Mouse (Mus musculus) liver, postnatal 0 days (tissue): ENCODE results near the gene Tnik.

Experiments
- CTCF ChIP-seq: sonication (generic); IDR thresholded peaks from 2 replicates; pipeline ENCODE4 v1.5.1; 2016; ENCODE audit warnings: antibody characterized with exemption, low read depth
- EP300 ChIP-seq: IDR thresholded peaks from 2 replicates; pipeline ENCODE4 v1.6.1; 2016; ENCODE audit warnings: antibody characterized with exemption, low read depth, mild to moderate bottlenecking

DNA sequence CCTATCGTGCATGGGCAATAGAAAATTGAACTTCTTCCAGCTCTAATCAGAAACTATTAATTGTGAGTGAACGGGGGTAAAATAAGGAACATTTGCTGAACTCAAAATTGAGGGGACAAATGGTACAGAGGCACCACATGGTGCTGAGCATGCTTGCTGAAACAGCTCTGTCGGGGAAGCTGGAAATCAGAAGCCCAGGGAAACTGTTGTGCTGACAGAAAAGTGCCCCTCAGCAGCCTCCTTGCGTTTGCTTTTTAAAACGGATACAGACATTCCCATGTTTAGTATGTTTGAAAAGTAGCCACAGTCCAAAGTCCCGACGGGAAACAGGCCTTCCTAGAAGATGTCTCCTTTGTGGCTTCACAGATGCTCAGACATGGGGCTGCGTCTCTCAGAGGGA, 77.1 kb downstream of the Tnik start:
- TF ChIP-seq CTCF (no peak), EP300 (no peak)
